ENCODE assay signal across 8 mouse cellular contexts in the genomic region with DNA sequence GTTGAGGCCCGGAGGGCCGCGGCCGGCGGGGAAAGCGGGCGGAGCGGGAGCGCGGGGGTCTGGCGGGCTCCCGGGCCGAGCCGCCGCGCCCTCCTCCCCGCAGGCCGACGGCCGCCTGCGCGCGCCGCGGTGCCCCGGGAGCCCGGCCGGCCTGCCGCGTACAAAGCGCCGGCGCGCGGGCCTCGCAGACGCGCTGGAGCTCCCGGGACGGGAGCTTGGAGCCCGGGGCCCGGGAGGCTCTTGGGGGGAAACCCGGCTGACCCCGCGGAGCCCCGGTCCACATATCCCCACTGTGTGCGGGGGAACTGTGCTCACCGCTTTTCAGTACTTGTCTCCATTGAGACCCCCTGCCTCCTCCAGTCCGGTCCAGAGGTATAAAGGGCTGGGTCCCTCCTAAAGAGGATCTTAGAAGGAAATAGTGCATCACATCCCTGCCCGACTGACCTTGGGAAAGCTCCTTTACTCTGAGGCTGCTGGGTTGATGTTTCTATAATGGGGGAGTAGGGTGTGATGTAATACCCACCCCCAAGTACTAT. TPM values are rescaled to one million over a fixed set of nuclear protein-coding genes. Genes with fewer than 3 reads are reported as not detected.
DNase-seq lines count a peak whose midpoint lies in the region; ATAC-seq and TF ChIP-seq lines count a peak whose summit lies in the region.

No protein-coding gene starts in this region.

- no peaks in the 10 kb centered on the region for H3K9me3 ChIP-seq in forebrain, embryonic 10.5 days
- no peaks in the 10 kb centered on the region for H3K9me3 ChIP-seq in liver, embryonic 11.5 days (ENCODE audit: control insufficient read depth, low read length)
- H3K9me3 ChIP-seq in neural tube, embryonic 13.5 days: no peaks in the 10 kb centered on the region

- peak; percentile 61 for ATAC-seq in liver, embryonic 11.5 days (replicated peaks; ENCODE audit: low FRiP score)
- ATAC-seq in neural tube, embryonic 13.5 days (ENCODE audit: low read depth): peak; percentile 71

- peak overlapping the region; percentile 82 for H3K9ac ChIP-seq in liver, embryonic 11.5 days (ENCODE audit: low read depth, low read length)
- H3K9ac ChIP-seq in neural tube, embryonic 13.5 days: peak overlapping the region; percentile 98

- H3K4me1 ChIP-seq in bone marrow, adult 2 months (ENCODE audit: control insufficient read depth, insufficient read depth, low read length): no peaks in the 10 kb centered on the region; the same call in 1 of the 2 replicates
- peaks cover 71% of the 10 kb centered on the region for H3K4me1 ChIP-seq in forebrain, embryonic 10.5 days
- peaks cover 22% of the 10 kb centered on the region for H3K4me1 ChIP-seq in liver, embryonic 11.5 days (replicated peaks; ENCODE audit: control insufficient read depth, insufficient read depth, low read length)
- H3K4me1 ChIP-seq in neural tube, embryonic 13.5 days (replicated peaks): peaks cover 53% of the 10 kb centered on the region

- peaks cover 6% of the 10 kb centered on the region; the same call in 1 of the 2 replicates for H3K36me3 ChIP-seq in forebrain, embryonic 10.5 days (replicated peaks)
- no peaks in the 10 kb centered on the region for H3K36me3 ChIP-seq in liver, embryonic 11.5 days (ENCODE audit: control insufficient read depth, insufficient read depth, low read length)
- H3K36me3 ChIP-seq in neural tube, embryonic 13.5 days: no peaks in the 10 kb centered on the region

- intact Hi-C loops in left cerebral cortex, postnatal 36 days (cut with DNase I): loop anchor here (5.0 kb wide), 2 partner anchors 47 to 68 kb away; a partner anchor contains a TSS

- DNase-seq in left cerebral cortex, postnatal 36 days (ENCODE audit: low spot score in 2 of 2): peak; percentile 31 to 58
- no peak for DNase-seq in left cerebral cortex, adult 8-10 months (ENCODE audit: low spot score in 2 of 2)
- peak; percentile 63 for DNase-seq in forebrain, embryonic 10.5 days (ENCODE audit: extremely low spot score, low spot score)
- DNase-seq in heart, postnatal 4 days: peak; percentile 38
- DNase-seq in liver, embryonic 11.5 days (ENCODE audit: low spot score): peak; percentile 61
- no peak for DNase-seq in c-Kit-positive CD71-positive TER-119-positive erythroid progenitor cells, embryonic 14.5 days (ENCODE audit: low spot score)

- H3K4me2 ChIP-seq in liver, embryonic 11.5 days: peak overlapping the region; percentile 82
- peak overlapping the region; percentile 76 for H3K4me2 ChIP-seq in neural tube, embryonic 13.5 days

- 3% methylated on average over 45 of the region's 50 CpGs for WGBS in bone marrow, adult 2 months
- under 1% methylated on average over 50 of the region's 50 CpGs for WGBS in forebrain, embryonic 10.5 days
- under 1% methylated on average over 29 of the region's 50 CpGs for WGBS in liver, embryonic 11.5 days
- under 1% methylated on average over 23 of the region's 50 CpGs for WGBS in neural tube, embryonic 13.5 days

- H3K27me3 ChIP-seq in forebrain, embryonic 10.5 days (ENCODE audit: poor library complexity, severe bottlenecking): no peaks in the 10 kb centered on the region
- peaks cover 7% of the 10 kb centered on the region; the same call in 1 of the 2 replicates for H3K27me3 ChIP-seq in liver, embryonic 11.5 days (replicated peaks; ENCODE audit: control insufficient read depth, insufficient read depth, low read length)
- no peaks in the 10 kb centered on the region for H3K27me3 ChIP-seq in neural tube, embryonic 13.5 days

- peak overlapping the region; percentile 48 for H3K27ac ChIP-seq in bone marrow, adult 2 months (ENCODE audit: control insufficient read depth, insufficient read depth, low read depth, low read length, poor library complexity)
- H3K27ac ChIP-seq in forebrain, embryonic 10.5 days: peak overlapping the region; percentile 98
- H3K27ac ChIP-seq in liver, embryonic 11.5 days (ENCODE audit: low read depth, low read length): peak overlapping the region; percentile 73
- peak overlapping the region; percentile 96 for H3K27ac ChIP-seq in neural tube, embryonic 13.5 days (replicated peaks)

- H3K4me3 ChIP-seq in bone marrow, adult 2 months (replicated peaks; ENCODE audit: control insufficient read depth, low read depth, low read length): peak overlapping the region; percentile 58
- H3K4me3 ChIP-seq in forebrain, embryonic 10.5 days: peak overlapping the region; percentile 89
- H3K4me3 ChIP-seq in liver, embryonic 11.5 days (ENCODE audit: low read depth, low read length): peak overlapping the region; percentile 73
- H3K4me3 ChIP-seq in neural tube, embryonic 13.5 days: peak overlapping the region; percentile 86

- TF ChIP-seq POLR2A in bone marrow, adult 2 months (IDR thresholded peaks at IDR 0.05; ENCODE audit: borderline replicate concordance, control insufficient read depth, low read depth, low read length): no peak

- no peak for TF ChIP-seq CTCF in bone marrow, adult 2 months (IDR thresholded peaks at IDR 0.05; ENCODE audit: control insufficient read depth, insufficient read depth, low read length)

RNA-seq across cellular contexts. Expression of a gene that starts 0.9 kb away (rescaled TPM):
- 10 to 100 TPM; 21.2 to 24.9 TPM for total RNA-seq in left cerebral cortex, postnatal 36 days (2021)
- 10 to 100 TPM; 17.2 to 20.0 (median 18.9) TPM for total RNA-seq in left cerebral cortex, adult 8-10 months (2022)
- 2.9 and 16.3 TPM in 2 replicates for polyA plus RNA-seq in bone marrow, adult 2 months (2011; ENCODE audit: insufficient read depth, insufficient read length, low replicate concordance, missing spikeins)
- polyA plus RNA-seq in forebrain, embryonic 10.5 days (2016; fragmentation: Nextera tagmentation; extraction: Ambion mirVana): 63.3 and 65.2 TPM in 2 replicates
- 10 to 100 TPM; 35.6 to 38.4 TPM for total RNA-seq in heart, postnatal 4 days (2021)
- 13.6 and 16.6 TPM in 2 replicates for polyA plus RNA-seq in liver, embryonic 11.5 days (2014; fragmentation: Nextera tagmentation; extraction: Ambion mirVana)
- polyA plus RNA-seq in neural tube, embryonic 13.5 days (2015; fragmentation: Nextera tagmentation; extraction: Ambion mirVana): 36.2 and 43.9 TPM in 2 replicates

RNA-seq across cellular contexts. Expression of a gene that starts 44.3 kb away (rescaled TPM):
- 100 to 1,000 TPM; 114 to 135 TPM for total RNA-seq in left cerebral cortex, postnatal 36 days (2021)
- 100 to 1,000 TPM; 116 to 134 (median 123) TPM for total RNA-seq in left cerebral cortex, adult 8-10 months (2022)
- 7.9 TPM in 1 of 2 replicates, not detected in the other for polyA plus RNA-seq in bone marrow, adult 2 months (2011; ENCODE audit: insufficient read depth, insufficient read length, low replicate concordance, missing spikeins)
- 53.5 and 64.1 TPM in 2 replicates for polyA plus RNA-seq in forebrain, embryonic 10.5 days (2016; fragmentation: Nextera tagmentation; extraction: Ambion mirVana)
- total RNA-seq in heart, postnatal 4 days (2021): 10 to 100 TPM; 26.0 to 28.9 TPM
- 25.0 and 25.8 TPM in 2 replicates for polyA plus RNA-seq in liver, embryonic 11.5 days (2014; fragmentation: Nextera tagmentation; extraction: Ambion mirVana)
- 315 and 322 TPM in 2 replicates for polyA plus RNA-seq in neural tube, embryonic 13.5 days (2015; fragmentation: Nextera tagmentation; extraction: Ambion mirVana)

Comparison
In these comparisons a context has a peak if more than half of its experiments do, and no peak if none do; other contexts are left out.
1. DNase-seq: peak in left cerebral cortex, postnatal 36 days (2 of 2), forebrain, embryonic 10.5 days (single experiment), heart, postnatal 4 days (single experiment) and liver, embryonic 11.5 days (single experiment); none in left cerebral cortex, adult 8-10 months (0 of 2) and c-Kit-positive CD71-positive TER-119-positive erythroid progenitor cells, embryonic 14.5 days (single experiment).
2. H3K27ac ChIP-seq: peak in every context shown above with its lines; median percentile 98 in forebrain, embryonic 10.5 days; 96 in neural tube, embryonic 13.5 days; 73 in liver, embryonic 11.5 days; 48 in bone marrow, adult 2 months.
3. Peak in every context shown above with its lines, with median percentiles within 50 percentile points of each other: H3K4me3 ChIP-seq.